Mouse (Mus musculus): ENCODE data around the gene Neurod4.
"Not testable (repeated sequence)": the region's sequence is repeated elsewhere in the genome, so short reads cannot be mapped to it uniquely, and the experiment has no call there.

Neurod4 gene

DNA sequence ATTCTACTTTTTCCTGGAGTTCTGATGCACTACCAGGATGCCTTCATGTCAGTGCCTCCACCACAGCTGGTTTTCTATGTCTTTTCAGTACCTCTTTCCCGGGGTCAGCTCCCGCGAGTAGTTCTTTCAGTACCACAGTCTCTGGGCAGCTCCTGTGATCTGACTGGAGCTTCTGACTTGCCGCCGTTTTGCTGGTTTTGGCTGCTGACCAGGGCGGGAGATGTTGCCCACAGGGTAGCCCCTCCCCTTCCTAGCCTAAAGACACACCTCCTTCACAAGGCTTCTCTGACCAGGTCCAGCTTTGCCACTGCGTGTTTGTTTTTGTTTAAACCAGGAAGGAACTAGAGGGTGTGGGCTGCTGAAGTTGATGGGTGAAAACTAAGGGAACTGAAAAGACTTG is at the start of gene Neurod4:
Gene Neurod4, minus strand, starts transcription at position 175 of the 400 bp plus-strand sequence.
- in situ Hi-C loops (cut with MseI, MboI) = no loop called here

DNA sequence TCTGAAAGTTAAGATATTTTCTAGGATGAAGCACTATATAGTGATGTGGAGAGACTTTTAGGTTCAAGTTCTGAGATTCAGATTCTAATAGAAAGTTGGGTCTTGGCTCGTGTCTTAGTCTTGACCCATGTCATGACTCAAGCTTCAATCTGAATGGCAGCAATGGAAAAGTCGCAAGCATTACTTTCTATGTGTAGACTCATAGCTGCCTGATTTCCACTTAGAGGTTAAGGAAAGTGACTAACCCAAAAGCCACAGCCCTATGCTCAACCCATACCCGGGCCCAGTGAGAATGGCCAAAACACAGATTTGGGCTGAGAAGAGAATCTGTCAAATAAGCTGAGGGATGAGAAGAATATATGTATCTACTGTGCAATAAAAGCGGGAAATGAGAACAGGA is 44.2 kb upstream of the Neurod4 start:
- in situ Hi-C loops (cut with MseI, MboI) = no loop called here

DNA sequence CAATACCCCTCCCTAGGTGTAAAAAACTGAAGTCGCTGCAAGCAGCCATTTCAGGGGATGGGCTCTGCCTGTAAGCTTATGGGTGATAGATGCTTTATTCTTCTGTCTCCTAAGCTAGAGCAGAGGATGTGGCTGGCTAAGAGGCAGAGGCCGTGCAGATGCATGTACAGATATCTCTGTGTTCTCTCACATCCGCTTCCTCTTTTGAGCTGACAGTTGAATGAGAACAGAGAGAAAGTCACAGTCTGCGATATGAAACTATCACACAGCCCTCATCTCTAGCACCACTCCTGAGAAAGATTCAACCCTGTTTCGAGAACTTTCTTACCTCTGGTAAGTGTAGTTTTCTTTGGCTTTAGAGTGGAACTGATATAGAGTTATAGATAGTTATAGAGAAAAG is 42.6 kb upstream of the Neurod4 start, which contains the start of gene Tespa1:
Gene Tespa1, plus strand, starts transcription at position 234 of the 400 bp plus-strand sequence.
- in situ Hi-C loops (cut with MseI, MboI) = no loop called here

DNA sequence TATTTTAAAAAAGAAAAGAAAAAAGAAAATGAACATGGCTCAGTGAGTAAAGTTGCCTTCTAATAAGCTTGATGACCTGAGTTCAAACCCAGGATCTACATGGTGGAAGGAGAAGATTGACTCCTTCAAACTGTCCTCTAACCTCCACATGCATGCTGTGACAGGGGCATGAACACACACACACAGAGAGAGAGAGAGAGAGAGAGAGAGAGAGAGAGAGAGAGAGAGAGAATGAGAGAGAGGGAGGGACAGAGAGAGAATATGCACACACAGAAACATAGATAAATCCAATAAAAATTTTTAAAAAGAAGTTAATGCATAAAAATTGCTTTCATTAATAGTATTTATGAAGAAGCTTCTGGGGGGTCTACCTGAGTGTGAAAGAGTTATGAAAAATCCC is 42.0 kb upstream of the Neurod4 start:
- in situ Hi-C loops (cut with MseI, MboI) = no loop called here

DNA sequence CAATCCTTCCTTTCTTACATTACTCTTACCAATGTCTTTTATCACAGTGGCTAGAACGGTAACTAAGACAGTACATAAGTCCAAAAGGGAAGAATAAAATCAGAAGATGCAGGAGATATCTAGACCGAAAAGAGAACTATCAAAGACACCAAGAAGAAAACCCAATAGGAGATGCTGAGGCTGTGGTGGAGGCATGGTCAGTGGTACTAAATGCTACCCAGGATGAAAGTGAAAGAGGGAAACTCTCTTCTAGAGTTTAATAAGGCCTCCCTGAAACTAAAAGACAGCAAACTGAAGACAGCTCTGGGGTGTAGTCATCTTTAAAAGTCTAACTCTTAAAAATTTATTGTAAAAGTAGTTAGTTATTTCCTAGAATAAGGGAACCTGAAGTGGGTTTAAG is 40.7 kb upstream of the Neurod4 start:
- in situ Hi-C loops (cut with MseI, MboI) = no loop called here

DNA sequence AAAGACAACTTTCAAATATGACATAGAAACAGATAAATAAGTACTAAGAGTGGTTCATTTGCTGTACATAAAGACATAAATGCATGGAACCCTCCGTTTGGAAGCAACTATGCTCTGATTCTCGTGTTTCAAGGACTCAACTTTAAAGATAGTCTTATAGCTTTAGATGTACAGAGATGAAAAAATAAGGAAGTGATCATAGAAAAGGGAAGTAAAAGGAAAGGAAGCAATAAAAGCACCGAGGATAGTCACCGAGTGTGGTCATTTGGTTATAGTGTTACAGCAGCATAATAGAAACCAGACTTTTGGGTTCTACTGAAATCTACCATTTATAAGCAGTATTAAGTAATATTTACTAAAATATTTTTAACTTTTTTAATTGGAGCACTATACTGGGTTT is 38.7 kb upstream of the Neurod4 start:
- in situ Hi-C loops (cut with MseI, MboI) = no loop called here

DNA sequence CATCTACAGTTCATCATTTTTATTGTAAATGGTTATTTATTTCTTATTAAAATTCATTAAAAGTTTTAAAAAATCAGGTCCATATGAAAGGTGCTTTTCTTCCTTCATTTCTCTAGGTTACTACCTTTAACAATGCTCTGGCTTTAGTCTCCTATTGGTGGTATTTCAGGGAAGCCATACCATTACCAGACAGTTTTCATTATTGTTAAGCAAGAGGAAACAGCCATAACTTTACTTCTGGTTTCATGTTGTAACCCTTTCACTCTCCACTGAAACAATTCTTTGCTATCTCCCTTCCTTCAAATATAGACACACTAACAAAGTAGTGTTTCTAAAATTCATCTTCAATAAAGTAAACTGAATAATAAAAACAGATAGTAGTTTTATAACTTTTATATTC is 35.8 kb upstream of the Neurod4 start:
- in situ Hi-C loops (cut with MseI, MboI) = no loop called here

DNA sequence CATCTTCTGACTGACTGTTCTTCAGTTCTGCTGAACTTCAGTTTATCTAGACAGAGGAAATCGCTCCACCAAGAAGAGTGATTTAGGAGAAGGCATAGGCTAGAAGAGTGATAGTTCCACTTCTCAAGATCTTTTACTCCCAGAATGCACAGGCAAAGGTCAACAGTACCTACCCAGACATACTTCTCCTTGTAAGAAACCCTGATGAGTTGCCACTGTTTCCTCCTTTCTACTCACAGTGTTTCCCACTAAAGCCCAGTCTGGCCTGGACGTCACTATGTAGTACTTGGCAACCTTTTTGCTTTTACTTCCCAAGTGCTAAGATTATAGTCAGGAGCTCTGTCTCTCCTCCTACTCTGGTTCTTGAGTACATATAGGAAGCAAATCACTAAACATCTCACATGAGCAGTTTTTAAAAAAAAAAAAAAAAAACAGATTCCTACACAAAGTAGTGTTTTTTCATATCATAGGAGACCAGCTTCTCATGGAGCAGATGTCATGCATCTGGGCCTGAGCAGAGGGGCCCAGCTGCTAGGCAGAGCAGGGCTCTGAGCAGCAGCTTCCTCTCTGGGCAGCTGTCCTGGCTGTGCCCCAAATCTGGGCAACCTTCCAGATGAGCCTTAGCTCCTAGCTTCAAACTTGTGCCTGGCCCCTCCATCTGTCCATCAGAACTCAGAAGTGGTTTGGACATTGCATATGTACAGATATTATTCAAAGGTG is 34.2 kb upstream of the Neurod4 start:
- in situ Hi-C loops (cut with MseI, MboI) = no loop called here

DNA sequence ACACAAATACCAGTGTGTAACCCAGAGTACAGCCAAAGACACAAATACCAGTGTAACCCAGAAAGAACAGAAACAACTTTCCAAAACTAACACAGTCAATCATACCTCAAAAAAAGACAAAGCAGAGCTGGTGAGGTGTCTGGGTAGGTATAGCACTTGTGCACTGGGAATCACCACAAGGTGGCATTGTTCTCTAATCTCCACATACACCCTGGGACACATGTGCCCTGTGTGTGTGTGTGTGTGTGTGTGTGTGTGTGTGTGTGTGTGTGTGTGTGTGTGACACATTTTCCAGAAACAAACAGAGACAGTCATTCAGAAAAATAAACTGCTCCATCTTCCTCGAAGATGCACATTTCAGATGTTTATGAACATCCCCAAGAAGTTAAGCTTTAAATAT is 33.5 kb upstream of the Neurod4 start:
- in situ Hi-C loops (cut with MseI, MboI) = no loop called here

DNA sequence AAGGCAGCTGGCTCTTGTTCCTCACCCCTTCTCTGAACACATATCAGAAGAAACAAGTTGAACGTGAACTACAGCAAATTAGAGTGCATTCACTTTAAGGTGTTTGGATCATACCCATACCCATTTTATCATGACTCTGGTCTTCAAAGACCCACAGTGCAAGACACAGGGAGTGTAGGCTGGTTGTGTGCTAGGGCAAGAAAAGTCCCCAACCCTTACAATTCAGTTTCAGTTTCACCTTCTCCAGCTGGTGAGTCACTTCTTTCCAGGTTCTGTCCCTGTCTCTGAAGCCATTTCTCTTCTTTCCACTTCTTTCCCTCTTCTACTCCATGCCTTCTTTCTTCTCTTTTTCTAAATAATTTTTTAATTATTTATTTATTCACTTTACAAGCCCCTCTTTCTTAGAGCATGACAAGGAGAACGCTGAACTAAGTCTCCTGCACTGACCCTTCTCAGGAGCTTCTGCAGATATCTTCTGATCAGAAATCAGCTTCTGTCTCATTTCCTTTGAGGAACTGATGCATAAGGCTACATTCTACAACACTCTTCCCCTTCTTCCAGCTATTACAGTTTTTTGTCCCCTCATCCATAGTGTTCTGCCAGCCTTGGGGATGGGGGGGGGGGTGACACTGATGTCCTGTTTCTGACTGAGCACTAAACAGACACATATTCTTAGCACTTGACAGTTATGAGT is 31.6 kb upstream of the Neurod4 start:
- in situ Hi-C loops (cut with MseI, MboI) = no loop called here

DNA sequence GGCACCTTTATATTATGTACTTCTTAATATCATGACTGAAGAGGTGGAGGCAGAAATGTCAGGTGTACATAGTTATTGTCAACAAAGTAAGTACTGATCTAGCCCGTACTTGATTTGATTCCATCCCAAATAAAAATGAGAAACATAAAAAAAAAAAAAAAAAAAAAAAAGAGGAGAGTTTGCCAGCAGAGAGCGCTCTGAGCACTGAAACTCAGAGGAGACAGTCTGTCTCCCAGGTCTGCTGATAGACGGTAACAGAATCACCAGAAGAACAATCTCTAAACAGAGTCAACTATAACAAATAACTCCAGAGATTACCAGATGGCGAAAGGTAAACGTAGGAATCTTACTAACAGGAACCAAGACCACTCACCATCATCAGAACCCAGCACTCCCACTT is 24.1 kb upstream of the Neurod4 start:
- in situ Hi-C loops (cut with MseI, MboI) = not testable (repeated sequence)

DNA sequence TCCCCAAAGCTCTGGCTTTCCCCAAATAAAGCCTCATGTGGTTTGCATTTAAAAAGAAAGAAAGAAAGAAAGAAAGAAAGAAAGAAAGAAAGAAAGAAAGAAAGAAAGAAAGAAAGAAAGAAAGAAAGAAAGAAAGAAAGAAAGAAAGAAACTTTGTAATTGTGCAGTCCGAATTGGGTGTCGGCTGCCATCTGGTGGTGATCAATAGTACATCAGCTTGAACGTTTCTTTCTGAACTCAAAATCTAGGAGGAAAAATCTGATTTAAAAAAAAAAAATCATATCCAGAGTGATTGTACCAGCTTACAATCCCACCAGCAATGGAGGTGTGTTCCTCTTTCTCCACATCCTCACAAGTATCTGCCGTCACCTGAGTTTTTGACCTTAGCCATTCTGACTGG is 18.7 kb upstream of the Neurod4 start:
- in situ Hi-C loops (cut with MseI, MboI) = loop anchor here (5.0 kb wide), 2 partner anchors 66 to 71 kb away; no protein-coding TSS in a partner anchor

DNA sequence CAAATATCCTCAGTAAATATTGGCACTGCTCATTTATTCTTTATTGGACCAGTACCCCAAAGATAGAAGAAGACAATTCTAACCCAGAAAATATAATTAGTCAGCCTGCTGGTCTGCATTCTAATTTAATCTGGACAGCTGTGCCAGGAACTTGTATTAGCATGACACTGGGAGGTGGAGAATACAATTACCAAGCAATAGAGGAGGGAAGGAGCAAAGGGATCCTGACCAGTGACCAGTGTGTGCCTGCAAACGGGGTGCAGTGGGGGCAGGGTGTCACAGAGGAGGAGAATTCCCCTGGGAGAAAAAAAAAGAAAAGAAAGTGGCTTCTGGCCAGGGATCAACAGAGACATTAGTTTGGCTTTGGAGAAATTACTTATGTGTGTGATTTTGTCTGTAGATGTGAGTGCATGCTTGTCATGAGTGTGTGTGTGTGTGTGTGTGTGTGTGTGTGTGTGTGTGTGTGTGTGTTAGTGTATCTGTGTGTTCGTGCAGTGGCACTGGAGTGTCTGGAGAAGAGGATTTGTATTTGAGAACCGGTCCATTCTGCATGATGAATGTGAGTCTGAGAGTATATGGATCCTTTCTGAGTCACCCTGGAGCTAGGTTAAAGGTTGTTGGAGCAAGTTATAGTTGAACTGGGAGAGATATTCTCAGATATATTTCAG is 13.8 kb upstream of the Neurod4 start:
- in situ Hi-C loops (cut with MseI, MboI) = no loop called here

DNA sequence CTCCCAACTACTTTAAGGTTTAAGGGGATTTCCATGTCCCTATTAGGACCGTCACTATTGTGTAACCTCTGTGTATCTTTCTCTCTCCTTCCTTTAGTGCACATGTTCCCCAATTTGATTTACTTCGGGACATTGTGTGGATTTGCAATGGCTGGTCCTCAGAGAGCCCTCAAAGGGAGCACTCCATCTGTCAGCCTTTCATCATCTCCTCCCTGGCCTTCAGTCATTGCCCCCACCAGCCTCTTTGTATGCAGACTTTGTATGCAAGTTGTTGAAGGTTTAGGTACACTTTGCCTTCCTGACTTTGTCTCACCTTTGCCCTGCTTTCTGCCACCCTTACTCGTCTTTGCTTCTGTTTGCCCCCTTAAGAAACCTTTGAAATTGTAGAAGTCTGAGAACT is 8.0 kb upstream of the Neurod4 start:
- in situ Hi-C loops (cut with MseI, MboI) = no loop called here

DNA sequence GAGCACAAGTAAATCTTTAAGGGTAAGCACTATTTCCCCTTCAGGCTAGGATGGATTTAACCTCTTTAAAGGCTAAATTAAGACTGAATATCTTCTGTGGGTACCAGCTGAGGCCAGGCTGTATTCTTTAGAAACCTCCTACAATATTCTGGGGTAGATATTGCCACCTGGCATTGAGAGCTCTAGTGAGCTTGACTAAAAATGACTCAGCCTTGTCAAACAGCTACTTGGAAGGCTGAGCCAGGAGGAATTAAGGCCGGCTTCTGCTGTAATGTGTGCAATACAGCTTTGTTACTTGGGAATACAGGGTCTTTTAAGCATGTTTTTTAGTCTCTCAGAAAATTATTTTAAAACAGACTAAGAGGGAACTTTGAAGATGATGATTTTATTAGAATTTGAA is 7.2 kb upstream of the Neurod4 start:
- in situ Hi-C loops (cut with MseI, MboI) = no loop called here

DNA sequence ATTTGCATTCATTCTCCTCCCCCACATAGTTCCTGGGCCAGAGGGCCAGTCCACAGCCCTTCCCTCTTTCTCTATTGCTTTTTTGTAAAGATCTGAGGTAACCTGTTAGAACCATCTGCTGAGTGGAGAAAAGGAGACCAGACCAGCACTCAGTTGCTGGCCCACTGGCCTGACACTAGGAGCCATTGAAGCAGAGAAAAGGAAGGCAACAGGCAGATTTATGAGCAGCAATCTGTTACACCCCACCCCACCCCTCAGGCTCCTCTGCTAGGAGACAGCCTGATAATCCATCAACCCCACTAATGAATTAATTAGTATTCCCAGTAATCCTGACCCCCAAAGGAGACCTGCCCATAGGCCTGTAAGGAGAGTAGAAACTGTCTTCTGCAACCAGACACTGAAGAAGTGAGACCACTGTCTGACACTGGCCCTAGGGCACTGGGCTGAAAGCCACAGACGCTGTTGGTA is 2.0 kb upstream of the Neurod4 start:
- in situ Hi-C loops (cut with MseI, MboI) = no loop called here

DNA sequence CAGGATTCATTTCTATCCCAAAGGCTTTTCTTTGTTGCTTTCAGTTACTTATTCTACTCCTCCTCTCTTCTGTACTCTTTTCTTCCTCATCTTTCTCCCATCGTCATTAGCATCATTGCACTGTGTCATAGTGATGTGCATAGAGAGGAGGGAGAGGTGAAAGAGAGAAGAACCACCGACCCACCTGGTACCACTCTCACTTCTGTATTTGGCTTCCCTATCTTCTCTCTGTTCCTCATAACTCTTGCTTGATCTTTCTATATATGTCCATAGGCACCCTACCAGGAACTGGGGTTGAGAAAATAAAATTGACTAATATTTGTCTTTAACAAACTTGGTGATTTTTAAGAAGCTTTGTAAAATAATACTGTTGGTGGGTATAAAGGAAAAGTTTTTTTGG is 3.5 kb downstream of the Neurod4 start:
- in situ Hi-C loops (cut with MseI, MboI) = no loop called here

DNA sequence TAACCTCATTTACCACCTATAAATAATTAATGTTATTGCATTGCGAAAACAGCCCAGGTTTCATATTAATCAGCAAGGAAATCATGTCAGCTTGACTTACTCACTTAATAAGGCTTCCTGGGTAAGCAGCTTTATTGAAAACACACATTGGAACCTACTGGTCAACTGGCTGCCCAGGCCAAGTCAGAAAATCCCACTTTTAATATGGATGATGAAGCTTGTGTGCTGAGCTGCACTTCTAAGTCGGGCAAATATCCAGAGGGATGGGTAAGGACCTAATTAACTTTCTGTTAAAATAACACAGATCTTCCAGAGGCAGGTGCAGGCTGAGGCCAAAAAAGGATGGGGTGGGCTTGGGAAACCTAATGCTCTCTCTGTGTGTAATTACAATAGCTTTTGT is 4.3 kb downstream of the Neurod4 start:
- in situ Hi-C loops (cut with MseI, MboI) = no loop called here

DNA sequence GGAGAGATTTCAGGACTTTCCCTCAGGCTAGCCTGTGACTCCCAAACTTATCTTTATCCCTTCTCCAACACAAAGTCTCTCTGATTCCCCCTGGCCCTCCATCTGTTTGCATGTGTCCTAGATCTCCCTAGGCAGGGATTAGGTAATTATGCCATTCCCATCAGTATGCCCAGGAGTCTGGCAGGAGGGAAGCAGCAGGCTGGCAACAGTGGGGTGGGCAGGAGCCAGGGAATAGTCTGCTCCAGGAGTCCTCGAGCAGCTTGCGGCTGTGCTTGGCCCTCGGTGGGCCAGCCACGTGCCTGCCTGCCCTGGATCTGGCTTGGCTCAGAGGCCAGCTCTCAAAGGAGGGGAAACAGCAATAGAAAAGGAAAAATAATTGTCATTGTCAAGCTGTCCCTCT is 16.8 kb downstream of the Neurod4 start:
- in situ Hi-C loops (cut with MseI, MboI) = no loop called here

DNA sequence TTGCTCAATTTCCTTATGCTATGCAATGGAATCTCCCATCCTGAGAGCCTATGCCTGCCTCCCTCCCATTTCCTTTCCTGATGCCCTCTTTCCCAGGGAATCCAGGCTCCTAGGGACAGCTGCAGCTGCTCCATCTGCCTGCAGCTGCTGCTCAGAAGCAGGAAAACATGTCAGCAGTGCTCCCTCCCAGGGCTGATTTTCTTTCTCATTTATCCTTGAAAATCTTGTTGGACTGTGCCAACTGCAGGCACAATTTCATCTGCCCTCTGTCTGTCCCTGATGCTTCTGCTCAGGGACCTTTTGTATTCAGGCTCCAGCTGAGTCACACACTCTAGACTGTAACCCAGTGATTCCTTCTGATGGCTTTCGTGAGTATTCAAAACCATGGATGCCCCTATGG is 20.6 kb downstream of the Neurod4 start:
- in situ Hi-C loops (cut with MseI, MboI) = no loop called here

DNA sequence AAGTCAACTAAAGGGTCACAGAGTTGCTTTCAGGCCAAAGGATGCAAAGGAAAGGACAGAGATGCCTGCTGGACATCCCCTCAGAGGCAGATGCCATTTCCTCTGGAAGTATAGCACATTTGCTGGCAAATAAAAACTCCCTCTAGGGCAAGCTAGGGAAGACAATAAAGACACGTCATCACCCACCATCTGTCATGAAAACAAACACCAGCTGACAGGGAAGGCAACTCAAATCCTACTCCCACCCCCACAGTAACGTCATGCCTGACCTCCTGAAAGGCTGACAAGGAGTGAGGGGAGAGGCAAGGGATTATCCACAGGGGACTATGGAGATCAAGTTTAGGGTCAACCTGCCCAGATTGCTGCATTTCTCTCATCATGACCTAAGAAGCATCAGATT is 35.8 kb downstream of the Neurod4 start:
- in situ Hi-C loops (cut with MseI, MboI) = no loop called here

DNA sequence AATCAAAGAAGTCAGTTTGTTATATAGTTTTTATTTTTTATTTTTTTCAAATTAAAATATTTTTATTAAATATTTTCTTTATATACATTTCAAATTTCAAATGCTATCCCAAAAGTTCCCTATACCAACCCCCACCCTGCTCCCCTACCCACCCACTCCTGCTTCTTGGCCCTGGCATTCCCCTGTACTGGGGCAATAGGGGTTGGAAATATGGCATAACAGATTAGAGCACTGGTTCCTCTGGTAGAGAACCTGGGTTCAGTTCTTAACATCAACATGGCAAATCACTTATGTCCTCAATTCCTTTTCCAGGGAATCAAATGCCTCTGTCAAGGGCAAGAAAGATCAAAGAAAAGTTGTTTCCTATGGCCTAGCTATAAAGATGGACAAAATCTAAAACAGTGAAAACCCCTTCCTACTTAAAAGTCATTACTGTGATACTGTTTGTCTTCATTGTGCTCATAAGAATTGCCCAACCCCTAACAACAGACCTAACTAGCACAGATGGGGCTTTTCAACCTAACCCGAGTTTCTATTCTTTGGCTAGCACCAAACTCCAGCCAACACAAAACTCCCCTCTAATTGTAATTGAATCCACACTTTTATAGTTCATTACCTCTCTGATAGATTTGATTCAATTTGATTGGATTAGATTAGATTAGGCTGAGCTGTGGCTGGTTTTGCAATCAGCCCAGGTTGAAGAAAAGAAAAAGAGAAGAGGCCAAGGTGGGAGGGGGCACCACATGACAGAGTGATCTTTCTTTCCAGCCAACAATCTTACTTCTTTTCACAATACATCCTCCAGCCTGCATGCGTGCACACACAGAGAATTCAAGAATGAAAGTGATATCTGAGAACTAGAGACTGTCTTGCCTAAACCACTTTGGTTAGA is 41.5 kb downstream of the Neurod4 start:
- in situ Hi-C loops (cut with MseI, MboI) = no loop called here

All from mouse trophoblast stem cell (cell line).